ENCODE assay signal across 10 mouse cellular contexts in the genomic region with DNA sequence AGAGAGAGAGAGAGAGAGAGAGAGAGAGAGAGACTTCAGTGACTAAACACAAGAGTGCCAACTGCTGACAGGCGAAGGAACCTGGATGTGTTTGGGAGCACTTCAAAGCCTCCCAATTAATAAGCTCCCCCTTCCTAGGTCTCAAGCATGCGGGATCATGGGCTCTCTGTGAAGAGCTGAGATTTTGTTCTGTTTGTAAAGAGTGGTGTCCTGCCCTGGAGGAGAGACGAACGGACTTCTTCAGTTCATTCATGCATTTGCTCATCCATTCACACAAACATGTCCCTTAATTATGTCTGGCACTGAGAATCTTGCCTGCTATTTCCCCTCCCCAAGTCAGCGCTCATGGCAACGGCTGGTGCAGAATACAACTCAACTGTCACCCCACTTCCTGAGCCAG. TPM values are rescaled to one million over a fixed set of nuclear protein-coding genes. Genes with fewer than 3 reads are reported as not detected.
DNase-seq lines count a peak whose midpoint lies in the region; ATAC-seq and TF ChIP-seq lines count a peak whose summit lies in the region.
"Had no signal": no experiment of that assay in that cellular context is flagged by ENCODE, and none has a peak within 500 bp of the region (broad histone marks: within the 10 kb centered on the region; RNA-seq: fewer than 3 reads in every experiment).

No protein-coding gene starts in this region.

- H3K4me3 ChIP-seq in heart, embryonic 11.5 days (ENCODE audit: low read depth, low read length), result peak overlapping the region; percentile 60
- H3K4me3 ChIP-seq in hindbrain, embryonic 14.5 days (replicated peaks; ENCODE audit: low read length), result peak overlapping the region; percentile 68
- peak overlapping the region; percentile 98 for H3K4me3 ChIP-seq in midbrain, embryonic 15.5 days

- H3K9ac ChIP-seq in heart, embryonic 11.5 days (ENCODE audit: low read depth, low read length), result no peak overlapping the region
- peak overlapping the region; percentile 72 for H3K9ac ChIP-seq in hindbrain, embryonic 14.5 days
- H3K9ac ChIP-seq in midbrain, embryonic 15.5 days, result peak overlapping the region; percentile 94
- H3K9ac ChIP-seq: liver, embryonic 13.5 days had no signal

- no peak overlapping the region for H3K27ac ChIP-seq in heart, embryonic 11.5 days (ENCODE audit: low read depth, low read length)
- H3K27ac ChIP-seq in hindbrain, embryonic 14.5 days, result peak overlapping the region; percentile 91
- peak overlapping the region; percentile 94 for H3K27ac ChIP-seq in midbrain, embryonic 15.5 days
- H3K27ac ChIP-seq: liver, embryonic 13.5 days had no signal

- H3K4me2 ChIP-seq in heart, embryonic 11.5 days, result peak overlapping the region; percentile 100
- H3K4me2 ChIP-seq in hindbrain, embryonic 14.5 days (replicated peaks), result peak overlapping the region; percentile 85
- peak overlapping the region; percentile 86 for H3K4me2 ChIP-seq in midbrain, embryonic 15.5 days

- TF ChIP-seq CTCF in brain, embryonic 14.5 days (IDR thresholded peaks at IDR 0.05; ENCODE audit: borderline replicate concordance, extremely low read depth, insufficient read depth, insufficient read length), result no peak

- no peaks in the 10 kb centered on the region for H3K36me3 ChIP-seq in heart, embryonic 11.5 days (ENCODE audit: control insufficient read depth, insufficient read depth, low read length)
- no peaks in the 10 kb centered on the region for H3K36me3 ChIP-seq in hindbrain, embryonic 14.5 days (replicated peaks; ENCODE audit: control insufficient read depth, insufficient read depth)
- H3K36me3 ChIP-seq in midbrain, embryonic 15.5 days (replicated peaks), result no peaks in the 10 kb centered on the region
- H3K36me3 ChIP-seq: liver, embryonic 13.5 days had no signal

- no peak for ATAC-seq in heart, embryonic 11.5 days (replicated peaks; ENCODE audit: insufficient number of reproducible peaks, low FRiP score, low TSS enrichment)
- ATAC-seq in hindbrain, embryonic 14.5 days (ENCODE audit: low FRiP score), result no peak
- no peak for ATAC-seq in midbrain, embryonic 15.5 days (replicated peaks)

- intact Hi-C loops in heart, postnatal 10 days (cut with DNase I), result no loop called here

- TF ChIP-seq POLR2A in brain, embryonic 14.5 days (IDR thresholded peaks at IDR 0.05; ENCODE audit: borderline replicate concordance, extremely low read depth, insufficient read depth, insufficient read length, poor library complexity, severe bottlenecking), result no peak

- 4% methylated on average over 6 of the region's 6 CpGs for WGBS in heart, embryonic 11.5 days (ENCODE audit: insufficient replicate concordance)
- WGBS in hindbrain, embryonic 14.5 days, result 0% methylated on average over 6 of the region's 6 CpGs
- under 1% methylated on average over 6 of the region's 6 CpGs for WGBS in midbrain, embryonic 15.5 days

- peaks cover 46% of the 10 kb centered on the region for H3K27me3 ChIP-seq in heart, embryonic 11.5 days (ENCODE audit: control insufficient read depth, insufficient read depth, low read length)
- no peaks in the 10 kb centered on the region for H3K27me3 ChIP-seq in hindbrain, embryonic 14.5 days (ENCODE audit: control insufficient read depth, insufficient read depth, low read length)
- H3K27me3 ChIP-seq in midbrain, embryonic 15.5 days (replicated peaks), result no peaks in the 10 kb centered on the region
- H3K27me3 ChIP-seq: CH12.LX had no signal

- DNase-seq in heart, postnatal 10 days, result no peak
- DNase-seq in brain, embryonic 14.5 days (ENCODE audit: low read depth), result peak; percentile 79
- peak; percentile 52 for DNase-seq in hindbrain, embryonic 14.5 days (ENCODE audit: low spot score)
- DNase-seq in gastrocnemius, adult 18-20 months (ENCODE audit: low spot score), result no peak
- DNase-seq in adrenal gland, adult 2 months, result no peak
- DNase-seq in adrenal gland, postnatal 4 days (ENCODE audit: low spot score in 2 of 2), result no peak
- DNase-seq: liver, embryonic 13.5 days had no signal

- H3K4me1 ChIP-seq in heart, embryonic 11.5 days (ENCODE audit: control insufficient read depth, insufficient read depth, low read length), result peaks cover 3% of the 10 kb centered on the region; the same call in 1 of the 2 replicates
- peaks cover 8% of the 10 kb centered on the region; the same call in 1 of the 2 replicates for H3K4me1 ChIP-seq in hindbrain, embryonic 14.5 days (replicated peaks; ENCODE audit: control insufficient read depth, insufficient read depth, low read length)
- peaks cover 22% of the 10 kb centered on the region for H3K4me1 ChIP-seq in midbrain, embryonic 15.5 days

- no peaks in the 10 kb centered on the region for H3K9me3 ChIP-seq in heart, embryonic 11.5 days (replicated peaks; ENCODE audit: control insufficient read depth, low read length)
- no peaks in the 10 kb centered on the region for H3K9me3 ChIP-seq in hindbrain, embryonic 14.5 days (ENCODE audit: control insufficient read depth, low read length)
- H3K9me3 ChIP-seq in midbrain, embryonic 15.5 days, result no peaks in the 10 kb centered on the region
- H3K9me3 ChIP-seq: liver, embryonic 13.5 days had no signal

RNA-seq across cellular contexts. Expression of a gene that starts 2.3 kb away (rescaled TPM):
- polyA plus RNA-seq in heart, embryonic 11.5 days (2014; fragmentation: Nextera tagmentation; extraction: Ambion mirVana), result 0.37 and 0.77 TPM in 2 replicates
- total RNA-seq in heart, postnatal 10 days (2021), result 1 to 10 TPM; 1.3 to 1.4 TPM
- 15.2 and 21.9 TPM in 2 replicates for polyA plus RNA-seq in brain, embryonic 14.5 days (2012; rRNA removed)
- 31.5 and 34.9 TPM in 2 replicates for polyA plus RNA-seq in hindbrain, embryonic 14.5 days (2014; fragmentation: Nextera tagmentation; extraction: Ambion mirVana)
- polyA plus RNA-seq in midbrain, embryonic 15.5 days (2015; fragmentation: Nextera tagmentation; extraction: Ambion mirVana), result 39.2 and 41.2 TPM in 2 replicates
- not detected for total RNA-seq in gastrocnemius, adult 18-20 months (2021)
- 1 to 10 TPM; 1.6 to 3.0 TPM for total RNA-seq in adrenal gland, adult 2 months (2021)
- polyA plus RNA-seq in adrenal gland, adult 2 months (2012; rRNA removed), result 1.5 and 1.8 TPM in 2 replicates
- total RNA-seq in adrenal gland, postnatal 4 days (2021), result 1 to 10 TPM; 2.8 to 4.6 TPM
- total RNA-seq: CH12.LX had no signal

Comparison
In these comparisons a context has a peak if more than half of its experiments do, and no peak if none do; other contexts are left out.
1. DNase-seq: peak in brain, embryonic 14.5 days (single experiment) and hindbrain, embryonic 14.5 days (single experiment); none in heart, postnatal 10 days (0 of 2), gastrocnemius, adult 18-20 months (single experiment), adrenal gland, adult 2 months (single experiment) and adrenal gland, postnatal 4 days (0 of 2).
2. Peak in every context shown above with its lines, with median percentiles within 50 percentile points of each other: H3K4me2 ChIP-seq and H3K4me3 ChIP-seq.